Mouse (Mus musculus): Measurements from ENCODE around the gene Cttn. TPM values are rescaled to one million over a fixed set of nuclear protein-coding genes. Genes with fewer than 3 reads are reported as not detected.

Gene Cttn
- polyA plus RNA-seq, 1 experiment from 2014 or later: 177 TPM

DNA sequence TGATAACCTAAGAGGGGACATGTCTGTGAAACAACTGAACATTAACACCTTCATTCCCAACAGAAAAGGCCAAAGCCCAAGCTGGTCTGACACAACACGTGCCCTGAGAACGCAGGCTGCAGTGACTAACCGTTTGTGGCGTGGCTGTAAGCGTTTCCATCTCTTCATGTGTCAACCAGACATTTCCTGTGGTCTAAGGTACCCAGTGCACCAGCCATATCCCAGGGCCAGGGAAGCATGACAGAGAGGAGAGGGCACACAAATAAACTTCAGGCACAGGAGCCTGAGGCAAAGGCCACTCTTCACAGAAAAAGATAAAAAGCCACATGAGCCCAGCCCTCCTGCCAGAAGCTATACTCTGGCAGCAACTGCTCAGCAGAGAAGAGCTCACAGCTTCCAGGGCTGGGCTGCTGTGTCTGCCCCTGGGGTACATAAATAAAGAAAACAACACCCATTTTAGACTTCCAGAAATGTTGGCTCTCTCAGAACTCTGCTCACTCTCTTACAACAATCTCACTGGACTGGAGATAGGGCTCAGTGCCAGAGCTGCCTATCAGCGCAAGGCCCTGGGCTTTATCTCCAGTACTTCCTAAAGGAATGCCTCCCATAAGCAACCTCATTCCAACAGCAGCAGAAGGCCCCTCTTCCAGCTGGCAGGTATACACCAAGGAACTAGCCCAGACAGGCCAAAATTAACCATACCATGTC, 18.4 kb upstream of the Cttn start:
- Histone ChIP-seq H3K27me3 (ENCODE audit: control insufficient read depth, insufficient read depth, low read length) (no peaks in the 10 kb centered on the region), H3K4me1 (ENCODE audit: control insufficient read depth, insufficient read depth, low read length) (no peaks in the 10 kb centered on the region), H3K9ac (replicated peaks; ENCODE audit: low read depth, low read length) (no peak overlapping the region), H3K9me3 (ENCODE audit: control insufficient read depth, low read depth, low read length) (no peaks in the 10 kb centered on the region), H3K27ac (ENCODE audit: low read length) (no peak overlapping the region), H3K4me2 (replicated peaks; ENCODE audit: low read depth, low read length) (no peak overlapping the region), H3K36me3 (ENCODE audit: control insufficient read depth, insufficient read depth, low read length) (peaks cover 46% of the 10 kb centered on the region), H3K4me3 (ENCODE audit: low read depth, low read length) (no peak overlapping the region)
- 82% methylated on average over 6 of the region's 6 CpGs for WGBS
- ATAC-seq (ENCODE audit: insufficient number of reproducible peaks, insufficient read depth, low FRiP score, low read depth): no peak; the same call in 1 of the 2 replicates

DNA sequence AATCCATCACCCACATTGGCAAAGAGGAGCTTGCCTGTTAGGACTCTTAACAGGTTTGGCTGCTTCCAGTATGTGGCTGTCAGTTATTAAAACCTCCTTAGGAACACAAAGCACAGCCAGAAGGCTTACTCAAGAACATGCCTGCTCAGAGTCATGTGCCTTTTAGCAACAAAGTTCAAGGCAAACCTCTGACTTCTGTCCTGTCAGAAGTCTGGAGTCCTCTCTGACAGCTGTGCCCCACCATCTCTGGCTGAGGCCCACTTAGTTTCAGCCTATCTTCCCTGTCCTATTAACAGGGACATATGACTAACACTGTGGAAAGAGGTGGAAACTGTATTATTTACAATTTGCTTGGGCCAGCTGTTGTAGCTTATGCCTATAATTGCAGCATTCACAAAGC, 9.5 kb upstream of the Cttn start:
- Histone ChIP-seq H3K4me2 (replicated peaks; ENCODE audit: low read depth, low read length) (no peak overlapping the region), H3K4me1 (ENCODE audit: control insufficient read depth, insufficient read depth, low read length) (no peaks in the 10 kb centered on the region), H3K27ac (ENCODE audit: low read length) (no peak overlapping the region), H3K9ac (replicated peaks; ENCODE audit: low read depth, low read length) (no peak overlapping the region), H3K27me3 (ENCODE audit: control insufficient read depth, insufficient read depth, low read length) (no peaks in the 10 kb centered on the region), H3K4me3 (ENCODE audit: low read depth, low read length) (no peak overlapping the region), H3K9me3 (ENCODE audit: control insufficient read depth, low read depth, low read length) (no peaks in the 10 kb centered on the region), H3K36me3 (ENCODE audit: control insufficient read depth, insufficient read depth, low read length) (peaks cover 60% of the 10 kb centered on the region)
- no peak for ATAC-seq (ENCODE audit: insufficient number of reproducible peaks, insufficient read depth, low FRiP score, low read depth)

DNA sequence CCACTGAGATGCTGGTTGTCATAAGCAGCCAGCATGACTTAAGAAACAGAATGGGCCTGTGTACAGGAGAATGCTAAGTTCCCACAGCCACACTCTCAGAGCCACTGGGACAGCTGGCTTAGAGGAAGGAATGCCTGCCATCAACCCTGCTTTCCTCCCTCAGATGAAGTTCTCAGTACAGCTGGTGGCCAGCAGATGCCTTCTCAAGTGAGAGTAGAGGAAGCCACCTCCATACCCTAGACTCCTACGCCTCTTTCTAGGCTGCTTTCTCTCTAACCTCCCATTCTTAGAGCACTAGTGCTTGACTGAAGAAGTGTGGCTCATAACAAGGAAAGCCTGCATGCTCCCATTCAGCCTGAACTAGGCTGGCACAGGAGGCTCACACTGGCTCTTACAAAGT, 8.8 kb upstream of the Cttn start:
- H3K9ac ChIP-seq (replicated peaks; ENCODE audit: low read depth, low read length): no peak overlapping the region
- H3K4me1 ChIP-seq (ENCODE audit: control insufficient read depth, insufficient read depth, low read length): no peaks in the 10 kb centered on the region
- H3K36me3 ChIP-seq (ENCODE audit: control insufficient read depth, insufficient read depth, low read length): peaks cover 53% of the 10 kb centered on the region
- H3K4me2 ChIP-seq (replicated peaks; ENCODE audit: low read depth, low read length): no peak overlapping the region
- ATAC-seq (ENCODE audit: insufficient number of reproducible peaks, insufficient read depth, low FRiP score, low read depth): no peak
- H3K9me3 ChIP-seq (ENCODE audit: control insufficient read depth, low read depth, low read length): no peaks in the 10 kb centered on the region
- 95% methylated on average over 1 of the region's 1 CpGs for WGBS
- no peak overlapping the region for H3K4me3 ChIP-seq (ENCODE audit: low read depth, low read length)
- no peaks in the 10 kb centered on the region for H3K27me3 ChIP-seq (ENCODE audit: control insufficient read depth, insufficient read depth, low read length)
- no peak overlapping the region for H3K27ac ChIP-seq (ENCODE audit: low read length)

DNA sequence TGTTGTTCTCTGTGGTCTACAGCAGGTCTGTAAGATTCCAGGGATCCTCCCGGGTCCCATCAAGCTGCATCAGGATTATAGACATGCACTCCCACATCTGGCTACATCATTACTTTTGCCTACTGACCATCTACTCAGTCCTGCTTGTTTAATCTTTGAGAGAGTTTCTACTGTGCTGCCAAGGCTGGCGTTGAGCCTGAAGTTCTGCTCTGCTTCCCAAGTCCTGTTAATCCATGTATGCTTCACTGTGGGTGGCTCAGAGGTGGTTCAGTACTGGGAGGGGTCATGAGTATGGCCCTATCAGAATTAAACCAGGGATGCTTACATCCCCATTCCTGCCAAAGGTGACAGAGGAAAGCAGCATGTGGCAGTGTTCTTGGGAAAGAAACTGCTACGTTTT, 4.9 kb upstream of the Cttn start:
- no peaks in the 10 kb centered on the region for H3K27me3 ChIP-seq (ENCODE audit: control insufficient read depth, insufficient read depth, low read length)

DNA sequence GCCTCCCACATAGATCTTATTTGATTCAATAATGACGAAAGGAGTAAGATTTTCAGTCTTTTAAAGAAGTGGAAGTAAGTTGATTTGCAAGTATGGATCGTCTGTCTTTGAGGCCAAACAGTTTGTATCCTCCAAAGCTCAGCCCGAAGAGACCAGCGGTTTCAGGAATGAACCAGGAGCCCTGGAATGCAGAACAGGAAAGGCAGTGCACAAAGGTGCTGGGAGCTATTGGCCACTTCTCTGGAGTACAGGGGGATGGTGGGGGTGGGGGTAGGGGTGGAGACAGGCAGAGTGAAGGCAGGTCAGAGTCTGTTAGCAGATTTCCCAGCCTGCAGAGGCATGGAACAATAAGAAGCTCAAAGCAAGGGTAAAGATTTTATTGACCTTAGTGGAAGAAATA, 2.7 kb upstream of the Cttn start:
- Histone ChIP-seq H3K9me3 (ENCODE audit: control insufficient read depth, low read depth, low read length) (no peaks in the 10 kb centered on the region), H3K4me3 (ENCODE audit: low read depth, low read length) (no peak overlapping the region), H3K27ac (ENCODE audit: low read length) (no peak overlapping the region), H3K9ac (replicated peaks; ENCODE audit: low read depth, low read length) (no peak overlapping the region), H3K36me3 (ENCODE audit: control insufficient read depth, insufficient read depth, low read length) (peaks cover 8% of the 10 kb centered on the region; the same call in 1 of the 2 replicates), H3K27me3 (ENCODE audit: control insufficient read depth, insufficient read depth, low read length) (no peaks in the 10 kb centered on the region), H3K4me1 (ENCODE audit: control insufficient read depth, insufficient read depth, low read length) (peaks cover 8% of the 10 kb centered on the region; the same call in 1 of the 2 replicates), H3K4me2 (replicated peaks; ENCODE audit: low read depth, low read length) (no peak overlapping the region)
- 49% methylated on average over 4 of the region's 4 CpGs for WGBS
- ATAC-seq (ENCODE audit: insufficient number of reproducible peaks, insufficient read depth, low FRiP score, low read depth): no peak

More for the DNA sequence above, 4.9 kb upstream of the Cttn start:
- Histone ChIP-seq H3K9me3 (ENCODE audit: control insufficient read depth, low read depth, low read length) (no peaks in the 10 kb centered on the region), H3K36me3 (ENCODE audit: control insufficient read depth, insufficient read depth, low read length) (peaks cover 23% of the 10 kb centered on the region), H3K4me2 (replicated peaks; ENCODE audit: low read depth, low read length) (no peak overlapping the region), H3K9ac (replicated peaks; ENCODE audit: low read depth, low read length) (no peak overlapping the region), H3K4me3 (ENCODE audit: low read depth, low read length) (no peak overlapping the region), H3K4me1 (ENCODE audit: control insufficient read depth, insufficient read depth, low read length) (0 out of 2 replicates have a peak, but pooled peaks cover 3% of the 10 kb centered on the region), H3K27ac (ENCODE audit: low read length) (no peak overlapping the region)
- WGBS: 85% methylated on average over 3 of the region's 3 CpGs
- no peak for ATAC-seq (ENCODE audit: insufficient number of reproducible peaks, insufficient read depth, low FRiP score, low read depth)

DNA sequence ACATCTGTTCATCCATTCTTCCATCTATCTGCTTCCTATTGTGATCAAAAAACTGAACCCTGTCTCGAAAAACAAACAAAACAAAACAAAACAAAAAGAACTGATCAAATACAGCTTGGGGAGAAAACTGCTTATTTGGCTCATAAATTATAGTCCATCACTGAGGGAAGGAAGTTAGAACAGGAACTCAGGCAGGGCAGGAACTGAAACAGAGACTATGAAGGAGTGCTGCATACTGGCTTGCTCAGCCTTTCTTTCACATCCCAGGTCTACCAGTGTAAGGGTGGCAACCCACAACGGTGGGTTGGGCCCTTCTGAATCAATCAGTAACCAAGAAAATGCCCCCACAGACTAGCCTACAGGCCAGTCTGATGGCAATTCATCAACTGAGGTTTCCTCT, 294 bp upstream of the Cttn start:
- peaks cover 8% of the 10 kb centered on the region; the same call in 1 of the 2 replicates for H3K4me1 ChIP-seq (ENCODE audit: control insufficient read depth, insufficient read depth, low read length)
- H3K36me3 ChIP-seq (ENCODE audit: control insufficient read depth, insufficient read depth, low read length): no peaks in the 10 kb centered on the region
- ATAC-seq (ENCODE audit: insufficient number of reproducible peaks, insufficient read depth, low FRiP score, low read depth): no peak
- peak overlapping the region; percentile 84; the same call in 1 of the 2 replicates for H3K27ac ChIP-seq (ENCODE audit: low read length)
- peak overlapping the region; percentile 74 for H3K4me2 ChIP-seq (replicated peaks; ENCODE audit: low read depth, low read length)
- no peaks in the 10 kb centered on the region for H3K27me3 ChIP-seq (ENCODE audit: control insufficient read depth, insufficient read depth, low read length)
- 75% methylated on average over 2 of the region's 2 CpGs for WGBS
- no peaks in the 10 kb centered on the region for H3K9me3 ChIP-seq (ENCODE audit: control insufficient read depth, low read depth, low read length)
- peak overlapping the region; percentile 94 for H3K9ac ChIP-seq (replicated peaks; ENCODE audit: low read depth, low read length)
- peak overlapping the region; percentile 90 for H3K4me3 ChIP-seq (ENCODE audit: low read depth, low read length)

DNA sequence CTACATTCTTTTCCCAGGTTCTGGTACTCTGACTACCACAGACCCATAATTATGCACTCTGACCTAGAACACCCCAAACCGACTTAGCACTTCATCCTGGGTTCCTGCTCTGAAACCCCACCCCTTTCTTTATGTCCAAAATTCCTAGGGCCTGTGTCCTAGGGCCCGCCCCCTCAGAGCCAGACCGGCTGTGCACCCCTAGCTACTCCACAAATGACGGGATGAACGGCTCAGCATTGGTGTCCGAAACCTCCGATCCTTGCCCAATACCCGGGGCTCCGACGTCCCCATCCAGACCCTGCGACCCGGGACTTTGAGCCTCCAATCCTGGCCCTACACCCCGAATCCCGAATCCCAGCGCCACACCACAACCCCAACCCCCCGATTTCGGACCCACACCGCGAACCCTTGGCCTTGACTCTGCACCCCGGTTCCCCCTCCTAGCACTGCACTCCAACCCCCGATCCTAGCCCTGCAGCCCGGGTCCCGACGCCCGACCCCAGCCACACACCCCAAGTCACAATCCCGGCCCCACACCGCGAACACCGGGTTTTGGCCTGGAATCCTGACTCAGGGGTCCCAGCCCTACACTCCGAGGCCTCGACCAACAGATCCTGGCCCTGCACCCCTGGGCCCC, 783 bp downstream of the Cttn start:
- Histone ChIP-seq H3K4me1 (ENCODE audit: control insufficient read depth, insufficient read depth, low read length) (peaks cover 8% of the 10 kb centered on the region; the same call in 1 of the 2 replicates), H3K27ac (ENCODE audit: low read length) (peak overlapping the region; percentile 84), H3K9ac (replicated peaks; ENCODE audit: low read depth, low read length) (peak overlapping the region; percentile 94), H3K27me3 (ENCODE audit: control insufficient read depth, insufficient read depth, low read length) (no peaks in the 10 kb centered on the region), H3K36me3 (ENCODE audit: control insufficient read depth, insufficient read depth, low read length) (peaks cover 7% of the 10 kb centered on the region), H3K4me3 (ENCODE audit: low read depth, low read length) (peak overlapping the region; percentile 90), H3K4me2 (replicated peaks; ENCODE audit: low read depth, low read length) (peak overlapping the region; percentile 74), H3K9me3 (ENCODE audit: control insufficient read depth, low read depth, low read length) (no peaks in the 10 kb centered on the region)
- 1% methylated on average over 31 of the region's 31 CpGs for WGBS
- peak; percentile 39 for ATAC-seq (ENCODE audit: insufficient number of reproducible peaks, insufficient read depth, low FRiP score, low read depth)

DNA sequence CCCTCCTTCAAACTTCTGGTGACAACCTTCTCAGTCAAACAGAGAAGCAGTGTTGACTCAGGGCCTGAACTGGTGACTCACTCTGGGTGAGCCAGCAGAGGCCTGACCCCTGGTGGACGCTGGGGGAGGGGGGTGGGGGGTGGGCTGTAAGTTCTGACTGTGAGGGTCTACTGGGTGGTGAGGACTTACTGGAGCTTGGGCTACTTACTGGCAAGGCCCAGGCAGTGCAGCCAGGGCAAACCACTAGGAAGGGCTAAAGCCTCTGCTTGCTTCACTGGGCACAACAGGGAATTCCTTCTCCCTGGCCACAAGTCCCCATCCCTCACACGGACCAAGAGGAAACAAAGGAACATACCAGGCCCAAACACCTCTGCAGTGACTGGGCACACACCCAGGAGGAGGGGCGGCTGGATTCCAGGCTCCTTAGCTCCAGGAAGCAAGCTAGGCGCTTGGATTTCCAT, 1.6 kb downstream of the Cttn start:
- ATAC-seq (ENCODE audit: insufficient number of reproducible peaks, insufficient read depth, low FRiP score, low read depth): peak; percentile 59
- Histone ChIP-seq H3K9me3 (ENCODE audit: control insufficient read depth, low read depth, low read length) (no peaks in the 10 kb centered on the region), H3K36me3 (ENCODE audit: control insufficient read depth, insufficient read depth, low read length) (peaks cover 13% of the 10 kb centered on the region), H3K27me3 (ENCODE audit: control insufficient read depth, insufficient read depth, low read length) (no peaks in the 10 kb centered on the region), H3K27ac (ENCODE audit: low read length) (peak overlapping the region; percentile 84), H3K4me1 (ENCODE audit: control insufficient read depth, insufficient read depth, low read length) (peaks cover 8% of the 10 kb centered on the region; the same call in 1 of the 2 replicates), H3K4me2 (replicated peaks; ENCODE audit: low read depth, low read length) (peak overlapping the region; percentile 74), H3K9ac (replicated peaks; ENCODE audit: low read depth, low read length) (peak overlapping the region; percentile 94), H3K4me3 (ENCODE audit: low read depth, low read length) (peak overlapping the region; percentile 90)
- WGBS: 16% methylated on average over 4 of the region's 4 CpGs

Data from stomach, embryonic 14.5 days (tissue).